Mouse (Mus musculus) olfactory bulb, adult 2 months (tissue): ENCODE data around the gene Crtc1. TPM values are rescaled to one million over a fixed set of nuclear protein-coding genes. Genes with fewer than 3 reads are reported as not detected.

Source experiments
- H3K27ac ChIP-seq: fragments of 200-500 bp; 2 replicates; pipeline ENCODE4 v1.5.1; 2012; ENCODE audit warnings: low read depth, low read length; ENCODE audit not compliant: insufficient read depth
- H3K4me1 ChIP-seq: fragments of 200-500 bp; 2 replicates; pipeline ENCODE4 v1.6.1; 2012; ENCODE audit warnings: low read length; ENCODE audit not compliant: control insufficient read depth, insufficient read depth
- H3K4me3 ChIP-seq: fragments of 200-500 bp; 2 replicates; pipeline ENCODE4 v1.5.1; 2012; ENCODE audit warnings: mild to moderate bottlenecking, low read depth, low read length, moderate library complexity; ENCODE audit not compliant: insufficient read depth
- CTCF ChIP-seq: fragments of 200-500 bp; IDR thresholded peaks from 2 replicates; pipeline ENCODE4 v1.5.1; 2012; ENCODE audit warnings: low read depth, mild to moderate bottlenecking, low read length, moderate library complexity; ENCODE audit not compliant: insufficient read depth
- POLR2A ChIP-seq: fragments of 200-500 bp; IDR thresholded peaks from 2 replicates; pipeline ENCODE4 v1.6.1; 2012; ENCODE audit warnings: mild to moderate bottlenecking, low read depth, low read length, moderate library complexity; ENCODE audit not compliant: insufficient read depth
- WGBS: fragments of 180-500 bp; shearing (Covaris S2); methylation state at CpG from one replicate; pipeline ENCODE4 v1.1.7; 2018; 5-methylcytosine and 5-hydroxymethylcytosine counted together
- polyA plus RNA-seq: library from polyadenylated mRNA; stranded (reverse); fragments of >200 nt; gene quantifications from 2 replicates; pipeline ENCODE4 v1.2.4, GENCODE M21; 2012; ENCODE audit warnings: low replicate concordance; ENCODE audit not compliant: missing spikeins, insufficient read depth, insufficient read length

Gene Crtc1
- polyA plus RNA-seq, 1 experiment = not detected

DNA sequence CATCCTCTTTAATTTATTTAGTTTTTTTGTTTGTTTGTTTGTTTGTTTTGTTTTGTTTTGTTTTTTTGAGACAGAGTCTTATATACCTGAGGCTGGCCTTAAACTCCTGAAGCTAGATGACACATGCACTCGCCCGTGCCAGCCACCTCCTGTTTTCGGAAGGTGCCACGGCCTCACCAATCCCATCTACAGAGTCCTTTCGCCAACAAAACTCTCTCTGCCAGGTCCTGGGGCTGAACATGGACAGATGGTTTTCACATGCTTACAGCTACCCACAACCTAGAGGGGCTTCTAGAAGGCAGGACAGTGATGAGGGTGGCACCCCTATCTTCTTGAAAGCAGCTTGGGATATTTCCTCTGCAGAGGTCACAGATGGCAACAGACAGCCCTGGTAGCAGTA is 4.2 kb downstream of the Crtc1 start:
- Histone ChIP-seq H3K4me3 (no peak overlapping the region), H3K4me1 (peaks cover 33% of the 10 kb centered on the region), H3K27ac (no peak overlapping the region)
- TF ChIP-seq CTCF (no peak), POLR2A (no peak)
- WGBS = 90% methylated on average over 5 of the region's 5 CpGs

- Histone ChIP-seq H3K27ac (no peak overlapping the region), H3K4me3 (no peak overlapping the region), H3K4me1 (peaks cover 34% of the 10 kb centered on the region)
- no peak for TF ChIP-seq POLR2A
- no peak for TF ChIP-seq CTCF
- 52% methylated on average over 4 of the region's 4 CpGs for WGBS
Measured at GRCm38 (mm10) chr8:70432991-70433536, 6.3 kb downstream of the Crtc1 start.

- Histone ChIP-seq H3K4me3 (no peak overlapping the region), H3K27ac (no peak overlapping the region), H3K4me1 (peaks cover 33% of the 10 kb centered on the region)
- TF ChIP-seq POLR2A = no peak
- no peak for TF ChIP-seq CTCF
- WGBS = 95% methylated on average over 4 of the region's 4 CpGs
Measured at GRCm38 (mm10) chr8:70431213-70431612, 8.2 kb downstream of the Crtc1 start.

- no peak for TF ChIP-seq CTCF
- no peak for TF ChIP-seq POLR2A
- WGBS = 94% methylated on average over 2 of the region's 2 CpGs
- peaks cover 45% of the 10 kb centered on the region for H3K4me1 ChIP-seq
Measured at GRCm38 (mm10) chr8:70426300-70426907, 13.0 kb downstream of the Crtc1 start.

GRCm38 (mm10) chr8:70422722-70423121 is 16.7 kb downstream of the Crtc1 start:
- peaks cover 55% of the 10 kb centered on the region for H3K4me1 ChIP-seq
- no peak overlapping the region for H3K27ac ChIP-seq
- H3K4me3 ChIP-seq = no peak overlapping the region
- 72% methylated on average over 2 of the region's 2 CpGs for WGBS
- TF ChIP-seq POLR2A (no peak), CTCF (no peak)

More at GRCm38 (mm10) chr8:70426300-70426907, 13.0 kb downstream of the Crtc1 start:
- no peak overlapping the region for H3K27ac ChIP-seq
- H3K4me3 ChIP-seq = no peak overlapping the region

DNA sequence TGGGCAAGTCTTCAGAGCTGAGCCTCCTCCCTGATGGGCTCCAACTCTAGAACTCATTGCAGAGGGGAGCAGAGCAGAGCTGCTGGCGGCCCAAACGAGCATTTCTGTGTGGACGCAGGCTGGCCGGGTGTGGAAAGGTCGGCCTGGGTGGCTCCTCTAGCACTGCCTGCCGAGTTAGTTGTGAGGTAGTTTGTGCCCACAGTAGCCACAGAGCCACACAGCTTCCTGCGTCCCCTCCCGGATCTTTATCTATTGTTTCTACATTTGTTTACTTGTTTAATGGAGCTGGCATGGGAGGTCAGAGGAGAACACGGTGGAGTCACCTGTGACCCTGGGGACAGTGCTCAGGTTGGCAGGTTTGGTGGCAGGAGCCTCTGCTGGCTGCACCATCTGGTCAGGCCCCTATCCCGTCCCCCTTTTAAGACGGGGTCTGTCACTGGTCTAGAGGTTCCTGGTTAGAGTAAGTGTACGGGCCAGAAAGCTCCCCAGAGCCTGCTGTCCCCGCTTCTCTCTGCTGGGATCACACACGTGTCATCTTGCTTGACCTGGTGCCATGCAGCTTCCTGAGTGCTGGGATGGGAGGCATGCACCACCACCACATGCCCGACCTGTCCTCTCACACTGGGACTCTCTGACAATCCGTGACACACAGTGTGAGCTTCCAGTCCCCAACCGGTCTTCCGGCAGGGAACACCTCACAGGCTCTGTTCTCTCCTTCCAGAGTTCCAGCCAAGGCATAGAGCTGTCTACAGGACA is 17.9 kb downstream of the Crtc1 start:
- WGBS = 82% methylated on average over 18 of the region's 18 CpGs
- TF ChIP-seq POLR2A = no peak
- no peak for TF ChIP-seq CTCF
- no peak overlapping the region for H3K27ac ChIP-seq

GRCm38 (mm10) chr8:70419879-70420643 is 19.3 kb downstream of the Crtc1 start:
- no peak for TF ChIP-seq CTCF
- TF ChIP-seq POLR2A = no peak
- H3K27ac ChIP-seq = peak overlapping the region; percentile 70
- 79% methylated on average over 11 of the region's 11 CpGs for WGBS
- H3K4me3 ChIP-seq = no peak overlapping the region
- peaks cover 67% of the 10 kb centered on the region for H3K4me1 ChIP-seq

More for the DNA sequence above, 17.9 kb downstream of the Crtc1 start:
- no peak overlapping the region for H3K4me3 ChIP-seq
- H3K4me1 ChIP-seq = peaks cover 63% of the 10 kb centered on the region

GRCm38 (mm10) chr8:70418954-70419353 is 20.4 kb downstream of the Crtc1 start:
- TF ChIP-seq POLR2A (no peak), CTCF (no peak)
- WGBS = 4% methylated on average over 14 of the region's 14 CpGs
- Histone ChIP-seq H3K27ac (peak overlapping the region; percentile 70), H3K4me1 (peaks cover 65% of the 10 kb centered on the region), H3K4me3 (no peak overlapping the region)
